Mouse (Mus musculus): ENCODE data around the gene Vmn1r52.
"Not testable (repeated sequence)": the region's sequence is repeated elsewhere in the genome, so short reads cannot be mapped to it uniquely, and the experiment has no call there.

Vmn1r52 gene

GRCm38 (mm10) chr6:90174508-90174907 lies at the start of gene Vmn1r52:
Gene Vmn1r52, plus strand, starts transcription at chr6:90174808.
- DNase-seq (ENCODE audit: low read depth, low spot score) = no peak

DNA sequence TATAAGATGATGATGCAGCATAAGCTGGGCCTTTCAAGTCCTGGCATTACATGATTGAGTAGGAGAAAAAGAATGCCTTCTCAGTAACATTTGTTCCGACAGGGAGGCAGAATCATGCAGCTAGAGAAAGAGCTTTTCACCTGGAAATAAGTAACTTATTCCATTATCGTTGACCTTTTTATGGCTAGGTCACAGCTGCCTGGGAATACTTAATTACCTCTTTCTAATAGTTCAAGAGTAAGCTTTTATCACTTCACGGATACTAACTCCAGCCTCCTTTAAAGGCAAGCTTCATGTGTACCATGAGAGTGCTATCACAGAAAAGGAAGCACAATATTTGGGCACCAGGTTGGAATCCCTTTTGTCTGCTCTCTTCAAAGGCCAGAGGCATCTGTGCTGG lies 14.5 kb upstream of the Vmn1r52 start:
- no peak for DNase-seq (ENCODE audit: low read depth, low spot score)

DNA sequence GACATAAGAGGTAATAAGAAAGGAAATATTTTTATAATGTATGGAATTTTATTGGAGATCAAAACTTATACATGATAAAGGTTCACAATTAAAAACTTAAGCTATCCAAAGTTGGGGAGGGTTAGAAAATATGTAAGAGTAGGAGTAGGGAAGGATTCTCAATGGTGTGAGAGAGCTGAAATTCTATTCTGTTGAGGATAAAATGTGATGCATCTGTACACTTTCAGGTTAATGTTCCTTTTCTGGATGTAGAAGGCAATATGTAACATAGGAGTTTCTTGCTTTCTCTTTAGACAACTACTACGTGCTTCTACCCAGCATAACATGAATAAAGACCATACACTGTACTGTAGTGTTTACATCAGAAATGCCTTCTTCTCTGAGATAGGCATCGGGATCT lies 27.9 kb downstream of the Vmn1r52 start, which contains the start of gene V1ra8:
V1ra8 (plus strand) TSS at position 301 of the 400 bp plus-strand sequence.
- DNase-seq (ENCODE audit: low read depth, low spot score) = not testable (repeated sequence)

DNA sequence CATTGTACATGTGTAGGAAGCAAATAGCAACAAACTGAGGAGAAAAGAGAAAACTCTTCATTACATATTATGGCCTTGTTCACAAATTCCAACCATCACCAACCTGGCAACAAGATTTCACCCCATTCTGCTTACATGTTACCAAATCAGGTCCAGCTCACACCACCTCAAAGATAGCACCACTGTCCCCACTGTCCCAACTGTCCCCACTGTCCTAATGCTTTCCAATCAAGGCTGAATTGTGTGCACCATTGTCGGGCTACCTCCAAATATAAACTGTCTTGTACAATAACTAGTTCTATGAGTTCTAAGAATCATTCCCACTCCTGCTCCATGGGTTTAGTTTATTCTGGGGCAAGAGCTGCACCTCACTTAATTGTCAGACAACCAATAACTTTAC lies 49.7 kb downstream of the Vmn1r52 start, which contains the start of gene Vmn1r53:
Vmn1r53 (minus strand) TSS at position 101 of the 400 bp plus-strand sequence.
- DNase-seq (ENCODE audit: low read depth, low spot score) = no peak
